Comparison of ENCODE assay signal across 9 mouse cellular contexts in the genomic region with DNA sequence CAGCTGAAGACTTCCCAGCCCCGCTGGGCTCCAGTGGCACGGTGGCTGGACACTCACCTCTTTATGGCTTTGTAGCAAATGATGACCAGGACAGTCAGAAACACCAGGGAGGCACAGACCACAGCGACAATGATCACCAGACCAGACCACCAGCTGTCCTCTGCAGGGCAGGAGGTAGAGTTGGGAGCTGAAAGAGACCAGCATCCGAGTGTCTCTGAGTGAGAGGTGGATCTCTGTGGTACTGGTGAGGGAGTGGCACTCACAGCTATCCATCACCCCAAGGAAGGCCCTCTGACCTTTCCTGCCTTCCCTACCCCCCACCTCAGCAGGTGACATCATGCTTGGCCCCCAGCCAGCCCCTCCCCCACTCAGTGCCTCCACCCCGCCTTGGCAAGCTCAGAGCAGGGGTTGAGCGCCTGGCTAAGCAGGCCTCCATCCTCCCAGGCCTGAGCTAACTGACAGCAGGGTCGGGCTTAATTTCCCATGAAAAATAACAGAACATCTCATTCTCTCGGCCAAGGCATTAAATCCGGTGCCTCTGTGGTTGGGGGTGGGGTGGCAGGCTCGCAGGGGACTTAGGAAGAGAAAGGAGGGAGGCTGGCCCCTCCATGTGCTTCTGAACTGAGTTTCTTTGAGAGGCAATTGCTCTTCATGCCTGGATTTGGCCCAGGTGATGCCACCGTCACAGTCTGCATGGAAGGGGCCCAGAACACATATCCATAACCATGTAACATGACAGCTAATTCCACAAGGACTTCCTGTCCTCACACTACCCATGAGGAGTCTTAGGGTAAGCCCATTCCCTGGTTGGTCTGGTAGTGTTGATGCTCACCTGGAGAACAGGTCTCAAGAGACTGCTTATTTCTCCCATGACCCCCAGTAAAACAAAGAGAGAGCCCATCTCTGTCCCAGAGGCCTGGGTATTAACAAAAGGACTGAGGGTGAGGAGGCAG. TPM values are rescaled to one million over a fixed set of nuclear protein-coding genes. Genes with fewer than 3 reads are reported as not detected.
DNase-seq lines count a peak whose midpoint lies in the region; ATAC-seq and TF ChIP-seq lines count a peak whose summit lies in the region.
"Had no signal": no experiment of that assay in that cellular context is flagged by ENCODE, and none has a peak within 500 bp of the region (broad histone marks: within the 10 kb centered on the region; RNA-seq: fewer than 3 reads in every experiment).

No protein-coding gene starts in this region.

- peak; percentile 12 to 22 for DNase-seq in heart, postnatal 10 days
- DNase-seq in heart, postnatal 36 days = no peak
- peak; percentile 70 to 75 for DNase-seq in adrenal gland, postnatal 36 days
- DNase-seq in forebrain, postnatal 0 days = no peak
- DNase-seq in kidney, postnatal 10 days = peak; percentile 38
- no peak for DNase-seq in thymus, postnatal 14 days

- no peak overlapping the region for H3K27ac ChIP-seq in forebrain, postnatal 0 days (ENCODE audit: low read depth, low read length)
- H3K27ac ChIP-seq in neural tube, embryonic 13.5 days (replicated peaks) = peak overlapping the region; percentile 77
- H3K27ac ChIP-seq: liver, embryonic 15.5 days had no signal

- H3K4me2 ChIP-seq in forebrain, postnatal 0 days (ENCODE audit: low read depth) = no peak overlapping the region
- H3K4me2 ChIP-seq in neural tube, embryonic 13.5 days = no peak overlapping the region
- H3K4me2 ChIP-seq: liver, embryonic 15.5 days had no signal

- H3K9me3 ChIP-seq in forebrain, postnatal 0 days (ENCODE audit: low read length) = no peaks in the 10 kb centered on the region
- H3K9me3 ChIP-seq in neural tube, embryonic 13.5 days = no peaks in the 10 kb centered on the region
- H3K9me3 ChIP-seq: liver, embryonic 15.5 days had no signal

- H3K36me3 ChIP-seq in forebrain, postnatal 0 days (ENCODE audit: insufficient read depth) = no peaks in the 10 kb centered on the region
- H3K36me3 ChIP-seq in neural tube, embryonic 13.5 days = no peaks in the 10 kb centered on the region
- H3K36me3 ChIP-seq: liver, embryonic 15.5 days had no signal

- ATAC-seq in forebrain, postnatal 0 days = peak; percentile 48; the same call in 1 of the 2 replicates
- peak; percentile 81; the same call in 1 of the 2 replicates for ATAC-seq in neural tube, embryonic 13.5 days (ENCODE audit: low read depth)
- ATAC-seq in inflammation-experienced regulatory T-cells, adult 6 months = no peak

- no peak for TF ChIP-seq CTCF in forebrain, postnatal 0 days (IDR thresholded peaks at IDR 0.05; ENCODE audit: low read depth)

- WGBS in forebrain, postnatal 0 days = 21% methylated on average over 11 of the region's 11 CpGs
- 14% methylated on average over 11 of the region's 11 CpGs for WGBS in neural tube, embryonic 13.5 days

- H3K27me3 ChIP-seq in forebrain, postnatal 0 days (ENCODE audit: insufficient read depth, low read length) = no peaks in the 10 kb centered on the region
- H3K27me3 ChIP-seq in neural tube, embryonic 13.5 days = no peaks in the 10 kb centered on the region
- H3K27me3 ChIP-seq: liver, embryonic 15.5 days had no signal

- H3K4me1 ChIP-seq in forebrain, postnatal 0 days (ENCODE audit: insufficient read depth) = peaks cover 3% of the 10 kb centered on the region; the same call in 1 of the 2 replicates
- H3K4me1 ChIP-seq in neural tube, embryonic 13.5 days (replicated peaks) = peaks cover 17% of the 10 kb centered on the region
- H3K4me1 ChIP-seq: liver, embryonic 15.5 days had no signal

- no peak overlapping the region for H3K4me3 ChIP-seq in forebrain, postnatal 0 days (ENCODE audit: low read depth, low read length)
- H3K4me3 ChIP-seq in neural tube, embryonic 13.5 days = no peak overlapping the region
- H3K4me3 ChIP-seq: liver, embryonic 15.5 days had no signal

- H3K9ac ChIP-seq in forebrain, postnatal 0 days = no peak overlapping the region
- no peak overlapping the region; the same call in 1 of the 2 replicates for H3K9ac ChIP-seq in neural tube, embryonic 13.5 days
- H3K9ac ChIP-seq: liver, embryonic 15.5 days had no signal

- intact Hi-C loops in heart, postnatal 10 days (cut with DNase I) = no loop called here
- intact Hi-C loops in heart, postnatal 36 days (cut with DNase I) = loop anchor here (1.0 kb wide), 1 partner anchor 12 kb away; no protein-coding TSS in a partner anchor

RNA-seq across cellular contexts. Expression of a gene that starts 39.1 kb away (rescaled TPM):
- total RNA-seq in heart, postnatal 10 days (2021) = under 1 TPM; 0.30 to 0.38 TPM
- under 1 TPM in 1 of 2 experiments, not detected in 1; 0.43 TPM for total RNA-seq in heart, postnatal 36 days (2021)
- 1 to 10 TPM; 2.1 to 2.6 TPM for total RNA-seq in adrenal gland, postnatal 36 days (2021)
- total RNA-seq in forebrain, postnatal 0 days (2014; rRNA removed) = 0.67 and 1.5 TPM in 2 replicates
- 0.69 and 0.72 TPM in 2 replicates for polyA plus RNA-seq in forebrain, postnatal 0 days (2015; fragmentation: Nextera tagmentation; extraction: Ambion mirVana)
- polyA plus RNA-seq in neural tube, embryonic 13.5 days (2015; fragmentation: Nextera tagmentation; extraction: Ambion mirVana) = 2.4 and 3.8 TPM in 2 replicates
- not detected for polyA plus RNA-seq in inflammation-experienced regulatory T-cells, adult 6 months (2017; shearing (Covaris generic))
- polyA plus RNA-seq: liver, embryonic 15.5 days had no signal

Comparison
In these comparisons a context has a peak if more than half of its experiments do, and no peak if none do; other contexts are left out.
1. DNase-seq: peak in heart, postnatal 10 days (2 of 2), adrenal gland, postnatal 36 days (2 of 2) and kidney, postnatal 10 days (single experiment); none in heart, postnatal 36 days (0 of 2), forebrain, postnatal 0 days (single experiment) and thymus, postnatal 14 days (single experiment).